Comparison of ENCODE assay signal across 12 mouse cellular contexts in the genomic region with DNA sequence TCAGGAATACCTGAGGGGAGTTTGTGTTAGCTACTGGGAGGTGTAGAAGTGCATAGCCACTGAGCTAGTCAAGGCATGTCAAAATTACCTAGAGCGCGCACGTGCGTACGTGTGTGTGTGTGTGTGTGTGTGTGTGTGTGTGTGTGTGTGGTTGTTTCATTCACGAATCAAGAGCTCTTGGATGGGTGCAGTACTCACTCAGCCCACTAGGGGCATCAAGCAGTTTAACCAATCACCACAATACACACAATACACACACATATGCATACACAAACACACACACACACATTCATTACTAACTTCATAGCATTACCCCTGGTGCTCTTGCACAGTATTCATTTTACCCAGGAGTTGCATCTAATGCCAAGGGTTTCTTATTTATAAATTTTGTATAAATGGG.
A peak's percentile ranks its signal among the peaks of the same experiment; 100 is the strongest.
DNase-seq lines count a peak whose midpoint lies in the region; ATAC-seq lines count a peak whose summit lies in the region.
"Had no signal": no experiment of that assay in that cellular context is flagged by ENCODE, and none has a peak within 500 bp of the region (broad histone marks: within the 10 kb centered on the region; RNA-seq: fewer than 3 reads in every experiment).

No protein-coding gene starts in this region.

- no peaks in the 10 kb centered on the region for H3K27me3 ChIP-seq in kidney, embryonic 16.5 days (ENCODE audit: insufficient read depth, low read length)
- H3K27me3 ChIP-seq: neural tube, embryonic 15.5 days had no signal

- H3K4me1 ChIP-seq in kidney, embryonic 16.5 days (ENCODE audit: insufficient read depth, low read length) = no peaks in the 10 kb centered on the region
- H3K4me1 ChIP-seq: neural tube, embryonic 15.5 days had no signal

- no peak overlapping the region for H3K9ac ChIP-seq in kidney, embryonic 16.5 days (replicated peaks; ENCODE audit: low read length)
- H3K9ac ChIP-seq: neural tube, embryonic 15.5 days had no signal

- H3K9me3 ChIP-seq in kidney, embryonic 16.5 days (ENCODE audit: low read length) = no peaks in the 10 kb centered on the region
- H3K9me3 ChIP-seq: neural tube, embryonic 15.5 days had no signal

- H3K4me3 ChIP-seq in kidney, embryonic 16.5 days (ENCODE audit: low read length) = no peak overlapping the region
- H3K4me3 ChIP-seq: neural tube, embryonic 15.5 days had no signal

- H3K4me2 ChIP-seq in kidney, embryonic 16.5 days (replicated peaks; ENCODE audit: low read depth, low read length) = no peak overlapping the region
- H3K4me2 ChIP-seq: neural tube, embryonic 15.5 days had no signal

- ATAC-seq in kidney, embryonic 16.5 days (ENCODE audit: low FRiP score, low TSS enrichment) = no peak
- no peak for ATAC-seq in activated CD4-positive, CD25-positive, alpha-beta regulatory T cell, adult 4 months

- WGBS in kidney, embryonic 16.5 days = 88% methylated on average over 6 of the region's 6 CpGs

- DNase-seq in kidney, adult 9 months = peak; percentile 11
- peak; percentile 10 for DNase-seq in right cerebral cortex, postnatal 14 days
- no peak for DNase-seq in right cerebral cortex, postnatal 25 days
- DNase-seq in ZHBTc4 (ENCODE audit: low read depth, low spot score) = peak; percentile 48
- DNase-seq in retina, embryonic 14.5 days (ENCODE audit: low spot score) = peak; percentile 29
- DNase-seq in MN1 (ENCODE audit: low spot score) = no peak
- DNase-seq: adrenal gland, adult 8-10 months; heart, postnatal 36 days; lung, postnatal 4 days had no signal

- H3K27ac ChIP-seq in kidney, embryonic 16.5 days (ENCODE audit: low read length) = no peak overlapping the region
- H3K27ac ChIP-seq: neural tube, embryonic 15.5 days had no signal

- H3K36me3 ChIP-seq in kidney, embryonic 16.5 days (ENCODE audit: insufficient read depth, low read length) = no peaks in the 10 kb centered on the region
- H3K36me3 ChIP-seq: neural tube, embryonic 15.5 days had no signal

Comparison
In these comparisons a context has a peak if more than half of its experiments do, and no peak if none do; other contexts are left out.
1. DNase-seq: peak in kidney, adult 9 months (single experiment), right cerebral cortex, postnatal 14 days (single experiment), ZHBTc4 (single experiment) and retina, embryonic 14.5 days (single experiment); none in right cerebral cortex, postnatal 25 days (single experiment) and MN1 (single experiment).